Mouse (Mus musculus) neural tube, embryonic 15.5 days (tissue): ENCODE results near the gene Neu4. TPM values are rescaled to one million over a fixed set of nuclear protein-coding genes. Genes with fewer than 3 reads are reported as not detected.
"Not testable (repeated sequence)": the region's sequence is repeated elsewhere in the genome, so short reads cannot be mapped to it uniquely, and the experiment has no call there.

Source experiments
- ATAC-seq: fragments of 200-750 bp; cut with Nextera tagmentation; 2 replicates; pipeline ENCODE4 v1.8.0; 2017; ENCODE audit warnings: mild to moderate bottlenecking, moderate TSS enrichment, moderate library complexity; ENCODE audit not compliant: low FRiP score
- H3K27ac ChIP-seq: fragments of 300-500 bp; sonication (generic); replicated peaks from 2 replicates; pipeline ENCODE4 v1.5.1; 2015; ENCODE audit warnings: mild to moderate bottlenecking, inconsistent platforms
- H3K27me3 ChIP-seq: fragments of 300-500 bp; sonication (generic); replicated peaks from 2 replicates; pipeline ENCODE4 v1.6.1; 2015; ENCODE audit warnings: inconsistent platforms
- H3K36me3 ChIP-seq: fragments of 300-500 bp; sonication (generic); 2 replicates; pipeline ENCODE4 v1.6.1; 2015; ENCODE audit warnings: inconsistent platforms
- H3K4me1 ChIP-seq: fragments of 300-500 bp; sonication (generic); 2 replicates; pipeline ENCODE4 v1.6.1; 2015; ENCODE audit warnings: inconsistent platforms
- H3K4me2 ChIP-seq: fragments of 300-500 bp; sonication (generic); 2 replicates; pipeline ENCODE4 v1.6.1; 2015; ENCODE audit warnings: inconsistent platforms, mild to moderate bottlenecking, moderate library complexity
- H3K4me3 ChIP-seq: fragments of 300-500 bp; sonication (generic); replicated peaks from 2 replicates; pipeline ENCODE4 v1.5.1; 2015; ENCODE audit warnings: mild to moderate bottlenecking, inconsistent platforms
- H3K9ac ChIP-seq: fragments of 300-500 bp; sonication (generic); replicated peaks from 2 replicates; pipeline ENCODE4 v1.6.1; 2015; ENCODE audit warnings: mild to moderate bottlenecking, inconsistent platforms
- H3K9me3 ChIP-seq: fragments of 300-500 bp; sonication (generic); replicated peaks from 2 replicates; pipeline ENCODE4 v1.6.1; 2016; ENCODE audit warnings: inconsistent platforms
- WGBS: fragments of 180-500 bp; shearing (Covaris S2); methylation state at CpG from one replicate; pipeline ENCODE4 v1.1.7; 2015; ENCODE audit warnings: mixed read lengths; 5-methylcytosine and 5-hydroxymethylcytosine counted together
- polyA plus RNA-seq: library from polyadenylated mRNA; unstranded; fragments of >200 nt; fragmentation: Nextera tagmentation; extraction: Ambion mirVana; gene quantifications from 2 replicates; pipeline ENCODE4 v1.2.1, GENCODE M21; 2015

Gene Neu4
- polyA plus RNA-seq, 1 experiment from 2014 or later = 0.05 TPM

GRCm38 (mm10) chr1:94054481-94054880 is 34.2 kb downstream of the Neu4 start:
- Histone ChIP-seq H3K36me3 (no peaks in the 10 kb centered on the region), H3K27me3 (no peaks in the 10 kb centered on the region), H3K4me2 (no peak overlapping the region), H3K4me3 (no peak overlapping the region), H3K27ac (no peak overlapping the region), H3K9ac (no peak overlapping the region), H3K9me3 (no peaks in the 10 kb centered on the region), H3K4me1 (no peaks in the 10 kb centered on the region)
- no peak for ATAC-seq
- 60% methylated on average over 1 of the region's 1 CpGs for WGBS

- H3K36me3 ChIP-seq = no peaks in the 10 kb centered on the region
- H3K9me3 ChIP-seq = no peaks in the 10 kb centered on the region
- H3K9ac ChIP-seq = no peak overlapping the region
- no peak overlapping the region for H3K27ac ChIP-seq
- no peaks in the 10 kb centered on the region for H3K27me3 ChIP-seq
- H3K4me2 ChIP-seq = no peak overlapping the region
- no peak for ATAC-seq
- no peak overlapping the region for H3K4me3 ChIP-seq
- 86% methylated on average over 3 of the region's 3 CpGs for WGBS
- H3K4me1 ChIP-seq = no peaks in the 10 kb centered on the region
Measured at GRCm38 (mm10) chr1:94055966-94056365, 35.7 kb downstream of the Neu4 start.

GRCm38 (mm10) chr1:94057401-94057800 is 37.1 kb downstream of the Neu4 start:
- no peak for ATAC-seq
- Histone ChIP-seq H3K9ac (no peak overlapping the region), H3K36me3 (no peaks in the 10 kb centered on the region), H3K27me3 (no peaks in the 10 kb centered on the region), H3K4me3 (no peak overlapping the region), H3K27ac (no peak overlapping the region), H3K9me3 (no peaks in the 10 kb centered on the region), H3K4me2 (no peak overlapping the region), H3K4me1 (no peaks in the 10 kb centered on the region)
- WGBS = 85% methylated on average over 2 of the region's 2 CpGs

- H3K27me3 ChIP-seq, H3K9me3 ChIP-seq, H3K4me1 ChIP-seq, H3K36me3 ChIP-seq, ATAC-seq, H3K4me3 ChIP-seq, H3K9ac ChIP-seq, H3K4me2 ChIP-seq, H3K27ac ChIP-seq: not testable (repeated sequence)
- WGBS = 73% methylated on average over 1 of the region's 1 CpGs
Measured at GRCm38 (mm10) chr1:94058281-94058680, 38.0 kb downstream of the Neu4 start.

GRCm38 (mm10) chr1:94074756-94075155 is 54.5 kb downstream of the Neu4 start:
- WGBS = 92% methylated on average over 6 of the region's 6 CpGs
- H3K36me3 ChIP-seq = no peaks in the 10 kb centered on the region
- no peak overlapping the region for H3K27ac ChIP-seq
- no peaks in the 10 kb centered on the region for H3K4me1 ChIP-seq
- no peak overlapping the region for H3K9ac ChIP-seq
- ATAC-seq = no peak
- no peaks in the 10 kb centered on the region for H3K27me3 ChIP-seq
- H3K4me2 ChIP-seq = no peak overlapping the region
- H3K9me3 ChIP-seq = no peaks in the 10 kb centered on the region
- H3K4me3 ChIP-seq = no peak overlapping the region

- Histone ChIP-seq H3K4me3 (no peak overlapping the region), H3K4me1 (no peaks in the 10 kb centered on the region), H3K9me3 (no peaks in the 10 kb centered on the region), H3K27me3 (no peaks in the 10 kb centered on the region), H3K36me3 (no peaks in the 10 kb centered on the region), H3K9ac (no peak overlapping the region), H3K4me2 (no peak overlapping the region), H3K27ac (no peak overlapping the region)
- ATAC-seq = no peak
- WGBS = 35% methylated on average over 1 of the region's 1 CpGs
Measured at GRCm38 (mm10) chr1:94076702-94077101, 56.5 kb downstream of the Neu4 start.

Other genes starting within 250 kb of the Neu4 start
- 146 and 174 TPM in 2 replicates for gene Dtymk, start 218.5 kb upstream of the Neu4 start, polyA plus RNA-seq
- gene Ing5, start 216.5 kb upstream of the Neu4 start, polyA plus RNA-seq = 7.9 and 11.0 TPM in 2 replicates
- 16.0 and 17.8 TPM in 2 replicates for gene D2hgdh, start 195.5 kb upstream of the Neu4 start, polyA plus RNA-seq
- gene Gal3st2, start 159.1 kb upstream of the Neu4 start, polyA plus RNA-seq = not detected in 2 replicates
- gene Gal3st2b, start 102.1 kb upstream of the Neu4 start, polyA plus RNA-seq = not detected in 2 replicates
- gene Gal3st2c, start 29.9 kb upstream of the Neu4 start, polyA plus RNA-seq = not detected in 2 replicates
- gene Pdcd1, start 32.1 kb downstream of the Neu4 start, polyA plus RNA-seq = 2.1 TPM in 1 of 2 replicates, not detected in the other